Mouse (Mus musculus) testis, adult 2 months (tissue): ENCODE data around the gene Exph5. TPM values are rescaled to one million over a fixed set of nuclear protein-coding genes. Genes with fewer than 3 reads are reported as not detected.

Source experiments
- H3K27ac ChIP-seq: fragments of 200-500 bp; 2 replicates; pipeline ENCODE4 v1.5.1; 2012; ENCODE audit warnings: low read depth, low read length; ENCODE audit not compliant: control insufficient read depth, insufficient read depth
- H3K27me3 ChIP-seq: fragments of 200-500 bp; 2 replicates; pipeline ENCODE4 v1.6.1; 2012; ENCODE audit warnings: mild to moderate bottlenecking, low read length, moderate library complexity; ENCODE audit not compliant: control insufficient read depth, insufficient read depth
- H3K36me3 ChIP-seq: fragments of 200-500 bp; 2 replicates; pipeline ENCODE4 v1.6.1; 2012; ENCODE audit warnings: mild to moderate bottlenecking, low read length; ENCODE audit not compliant: control insufficient read depth, insufficient read depth
- H3K4me1 ChIP-seq: fragments of 200-500 bp; 2 replicates; pipeline ENCODE4 v1.6.1; 2012; ENCODE audit warnings: low read length; ENCODE audit not compliant: control insufficient read depth, insufficient read depth
- H3K4me3 ChIP-seq: fragments of 200-500 bp; 2 replicates; pipeline ENCODE4 v1.5.1; 2012; ENCODE audit warnings: low read depth, mild to moderate bottlenecking, low read length, moderate library complexity, mixed read lengths; ENCODE audit not compliant: control insufficient read depth
- CTCF ChIP-seq: fragments of 200-500 bp; IDR thresholded peaks from 2 replicates; pipeline ENCODE4 v1.5.1; 2012; ENCODE audit warnings: low read depth, mild to moderate bottlenecking, inconsistent platforms, low read length, moderate library complexity; ENCODE audit not compliant: control insufficient read depth, insufficient read depth, insufficient replicate concordance
- POLR2A ChIP-seq: fragments of 200-500 bp; IDR thresholded peaks from 2 replicates; pipeline ENCODE4 v1.6.1; 2012; ENCODE audit warnings: low read depth, mild to moderate bottlenecking, inconsistent platforms, low read length, moderate library complexity; ENCODE audit not compliant: control insufficient read depth
- polyA plus RNA-seq: library from polyadenylated mRNA; depleted of rRNA; stranded (reverse); fragments of >200 nt; gene quantifications from 2 replicates; pipeline ENCODE4 v1.2.3, GENCODE M21; 2012

The Exph5 gene
- polyA plus RNA-seq, 1 experiment = 1.0 TPM

DNA sequence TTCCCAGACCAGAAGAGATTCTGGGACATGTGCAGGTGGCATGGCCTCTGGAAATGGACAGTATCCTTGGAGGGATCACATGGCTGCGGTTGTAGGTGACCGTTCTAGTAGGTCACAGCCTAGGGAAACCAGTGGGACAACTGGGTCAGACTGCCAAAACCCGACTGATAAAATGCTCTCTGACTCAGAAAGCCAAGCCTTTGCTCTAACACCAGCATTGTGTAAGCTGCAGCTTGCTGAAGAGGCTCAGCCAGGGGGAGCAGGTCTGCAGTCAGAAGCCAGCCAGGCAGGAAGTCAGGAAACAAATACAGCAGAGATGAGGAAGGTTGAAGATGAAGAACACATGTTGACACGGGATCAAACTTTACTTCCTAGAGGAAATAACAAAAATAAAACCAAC lies 74.4 kb downstream of the Exph5 start:
- no peak overlapping the region for H3K27ac ChIP-seq
- H3K4me1 ChIP-seq = peaks cover 5% of the 10 kb centered on the region
- no peak overlapping the region for H3K4me3 ChIP-seq
- H3K36me3 ChIP-seq = no peaks in the 10 kb centered on the region
- H3K27me3 ChIP-seq = no peaks in the 10 kb centered on the region
- no peak for TF ChIP-seq CTCF
- TF ChIP-seq POLR2A = no peak

DNA sequence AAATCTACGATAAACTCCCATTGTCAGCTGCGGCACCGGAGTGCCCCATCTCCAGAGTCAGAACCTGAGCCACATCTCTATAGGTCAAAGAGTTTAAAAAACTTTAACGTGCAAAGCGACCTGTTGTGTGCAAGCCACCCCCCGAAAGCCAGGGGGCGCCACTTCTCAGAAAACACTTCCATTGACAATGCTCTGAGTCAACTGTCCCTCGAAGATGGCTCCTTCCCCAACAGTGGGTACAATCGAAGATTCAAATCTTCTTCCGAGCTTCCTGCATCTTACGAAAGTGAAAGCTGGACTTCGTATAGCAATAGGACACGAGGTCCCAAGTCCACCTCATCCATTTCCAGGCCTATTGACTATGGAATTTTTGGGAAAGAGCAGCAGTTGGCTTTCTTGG lies 75.3 kb downstream of the Exph5 start:
- Histone ChIP-seq H3K27ac (no peak overlapping the region), H3K36me3 (no peaks in the 10 kb centered on the region), H3K4me1 (peaks cover 5% of the 10 kb centered on the region), H3K4me3 (no peak overlapping the region), H3K27me3 (no peaks in the 10 kb centered on the region)
- TF ChIP-seq POLR2A = no peak
- peak; percentile 73; the same call in 1 of the 2 replicates for TF ChIP-seq CTCF

DNA sequence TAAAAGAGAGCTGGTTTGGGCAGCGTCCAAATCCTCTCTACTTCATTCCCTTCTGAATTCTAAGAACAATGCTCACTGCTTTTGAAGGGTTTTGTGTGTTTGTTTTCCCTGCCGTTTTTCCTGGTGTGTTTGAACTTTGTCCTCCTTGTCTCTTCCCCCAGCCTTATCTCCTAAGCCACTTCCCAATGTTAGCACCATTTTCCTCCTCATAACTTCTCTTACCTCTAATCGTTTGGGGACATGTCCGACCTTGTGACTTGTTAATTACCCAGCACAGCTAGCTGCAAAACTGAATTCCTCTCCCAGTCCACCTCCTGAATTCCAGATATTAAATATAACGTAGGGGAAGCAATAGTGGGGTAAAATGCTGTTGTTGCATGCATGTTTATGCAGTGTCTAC lies 76.1 kb downstream of the Exph5 start:
- Histone ChIP-seq H3K36me3 (no peaks in the 10 kb centered on the region), H3K4me1 (peaks cover 5% of the 10 kb centered on the region), H3K27me3 (no peaks in the 10 kb centered on the region), H3K27ac (no peak overlapping the region), H3K4me3 (no peak overlapping the region)
- TF ChIP-seq CTCF (no peak), POLR2A (no peak)

DNA sequence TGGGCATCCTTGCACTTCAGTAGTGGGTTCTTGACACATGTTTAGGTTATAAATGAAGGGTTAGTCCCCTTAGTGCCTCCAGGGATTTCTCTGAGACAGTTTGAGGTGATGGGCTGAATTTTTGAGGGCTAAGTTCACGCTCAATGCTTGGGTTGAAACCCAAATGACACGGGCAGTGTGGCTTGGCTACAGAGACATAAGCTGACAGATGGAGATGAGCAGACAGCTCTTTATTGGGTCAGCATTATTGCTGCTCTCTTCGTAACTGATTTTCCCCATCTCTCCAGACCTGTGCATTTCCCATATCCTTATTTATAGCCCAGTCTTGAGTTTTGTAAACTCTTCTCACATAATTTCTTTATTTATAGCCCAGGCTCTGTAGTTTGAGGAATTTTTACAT lies 76.7 kb downstream of the Exph5 start:
- H3K27ac ChIP-seq = no peak overlapping the region
- peaks cover 5% of the 10 kb centered on the region for H3K4me1 ChIP-seq
- no peaks in the 10 kb centered on the region for H3K27me3 ChIP-seq
- no peak overlapping the region for H3K4me3 ChIP-seq
- no peak for TF ChIP-seq POLR2A
- TF ChIP-seq CTCF = no peak
- no peaks in the 10 kb centered on the region for H3K36me3 ChIP-seq

GRCm38 (mm10) chr9:53380595-53380994 lies 79.1 kb downstream of the Exph5 start:
- no peaks in the 10 kb centered on the region for H3K27me3 ChIP-seq
- no peak overlapping the region for H3K4me3 ChIP-seq
- no peak overlapping the region for H3K27ac ChIP-seq
- TF ChIP-seq POLR2A (no peak), CTCF (no peak)
- peaks cover 11% of the 10 kb centered on the region for H3K4me1 ChIP-seq
- no peaks in the 10 kb centered on the region for H3K36me3 ChIP-seq

GRCm38 (mm10) chr9:53381113-53381615 lies 79.7 kb downstream of the Exph5 start:
- peaks cover 12% of the 10 kb centered on the region for H3K4me1 ChIP-seq
- H3K27ac ChIP-seq = no peak overlapping the region
- TF ChIP-seq POLR2A = no peak
- no peak for TF ChIP-seq CTCF
- H3K27me3 ChIP-seq = no peaks in the 10 kb centered on the region
- no peaks in the 10 kb centered on the region for H3K36me3 ChIP-seq
- no peak overlapping the region for H3K4me3 ChIP-seq

- Histone ChIP-seq H3K4me3 (peak within 1 kb of the TSS; percentile 95), H3K27me3 (no peaks in the 10 kb centered on the region), H3K27ac (peak within 1 kb of the TSS; percentile 97), H3K4me1 (peaks cover 8% of the 10 kb centered on the region), H3K36me3 (no peaks in the 10 kb centered on the region)
- TF ChIP-seq POLR2A (peak; percentile 67), CTCF (no peak; the same call in 1 of the 2 replicates)
These were observed 82.7 kb downstream of the Exph5 start, which contains the start of gene Kdelc2 for GRCm38 (mm10) chr9:53383951-53384866. Gene Kdelc2, plus strand, starts transcription at chr9:53384025.
